Mouse (Mus musculus): ENCODE results near the gene Lrmda.

GRCm38 (mm10) chr14:22118096-22118495 lies 98.6 kb downstream of the Lrmda start:
- TF ChIP-seq CTCF (IDR thresholded peaks at IDR 0.05; ENCODE audit: borderline replicate concordance, extremely low read depth, insufficient read depth, insufficient read length) (no peak), POLR2A (IDR thresholded peaks at IDR 0.05; ENCODE audit: borderline replicate concordance, extremely low read depth, insufficient read depth, insufficient read length, poor library complexity, severe bottlenecking) (no peak)
